Mouse (Mus musculus) neural tube, embryonic 12.5 days (tissue): ENCODE data around the gene Serpinf1. TPM values are rescaled to one million over a fixed set of nuclear protein-coding genes. Genes with fewer than 3 reads are reported as not detected.

ENCODE experiments used
- ATAC-seq: fragments of 200-750 bp; cut with Nextera tagmentation; 2 replicates; pipeline ENCODE4 v1.8.0; 2017; ENCODE audit warnings: low read depth, mild to moderate bottlenecking, moderate TSS enrichment, moderate library complexity; ENCODE audit not compliant: low FRiP score
- H3K27ac ChIP-seq: fragments of 300-500 bp; sonication (generic); 2 replicates; pipeline ENCODE4 v1.5.1; 2016
- H3K27me3 ChIP-seq: fragments of 300-500 bp; sonication (generic); replicated peaks from 2 replicates; pipeline ENCODE4 v1.6.1; 2016; ENCODE audit warnings: mild to moderate bottlenecking
- H3K36me3 ChIP-seq: fragments of 300-500 bp; sonication (generic); 2 replicates; pipeline ENCODE4 v1.6.1; 2016; ENCODE audit warnings: mild to moderate bottlenecking
- H3K4me1 ChIP-seq: fragments of 300-500 bp; sonication (generic); 2 replicates; pipeline ENCODE4 v1.6.1; 2016
- H3K4me2 ChIP-seq: fragments of 300-500 bp; sonication (generic); replicated peaks from 2 replicates; pipeline ENCODE4 v1.6.1; 2016; ENCODE audit warnings: mild to moderate bottlenecking
- H3K4me3 ChIP-seq: fragments of 300-500 bp; sonication (generic); 2 replicates; pipeline ENCODE4 v1.5.1; 2016
- H3K9ac ChIP-seq: fragments of 300-500 bp; sonication (generic); 2 replicates; pipeline ENCODE4 v1.6.1; 2016; ENCODE audit warnings: mild to moderate bottlenecking
- H3K9me3 ChIP-seq: fragments of 300-500 bp; sonication (generic); 2 replicates; pipeline ENCODE4 v1.6.1; 2016; ENCODE audit warnings: mild to moderate bottlenecking
- whole genome bisulfite sequencing: fragments of 180-500 bp; shearing (Covaris S2); methylation state at CpG from one replicate; pipeline ENCODE4 v1.1.7; 2016; 5-methylcytosine and 5-hydroxymethylcytosine counted together
- polyA plus RNA-seq: library from polyadenylated mRNA; unstranded; fragments of >200 nt; fragmentation: Nextera tagmentation; extraction: Ambion mirVana; gene quantifications from 2 replicates; pipeline ENCODE4 v1.2.1, GENCODE M21; 2016

Gene Serpinf1
- polyA plus RNA-seq: 72.8 and 73.2 TPM in 2 replicates

GRCm38 (mm10) chr11:75422013-75422792, at the start of gene Serpinf1:
Gene Serpinf1, minus strand, starts transcription at chr11:75422701.
- no peak for ATAC-seq
- peak within 1 kb of the TSS; percentile 48 for H3K4me2 ChIP-seq

GRCm38 (mm10) chr11:75470675-75471074, 48.2 kb upstream of the Serpinf1 start:
- Histone ChIP-seq H3K9me3 (no peaks in the 10 kb centered on the region), H3K4me2 (no peak overlapping the region), H3K36me3 (peaks cover 3% of the 10 kb centered on the region), H3K9ac (no peak overlapping the region), H3K4me1 (peaks cover 11% of the 10 kb centered on the region; the same call in 1 of the 2 replicates), H3K4me3 (no peak overlapping the region), H3K27ac (no peak overlapping the region), H3K27me3 (no peaks in the 10 kb centered on the region)
- 84% methylated on average over 3 of the region's 3 CpGs for WGBS
- ATAC-seq: no peak

More at GRCm38 (mm10) chr11:75422013-75422792, at the start of gene Serpinf1:
- peak within 1 kb of the TSS; percentile 42; the same call in 1 of the 2 replicates for H3K9ac ChIP-seq
- no peak within 1 kb of the TSS for H3K27ac ChIP-seq
- peak within 1 kb of the TSS; percentile 24 for H3K4me3 ChIP-seq
- H3K27me3 ChIP-seq: no peaks in the 10 kb centered on the region
- H3K36me3 ChIP-seq: no peaks in the 10 kb centered on the region
- WGBS: 49% methylated on average over 10 of the region's 10 CpGs
- H3K4me1 ChIP-seq: peaks cover 11% of the 10 kb centered on the region
- no peaks in the 10 kb centered on the region for H3K9me3 ChIP-seq

GRCm38 (mm10) chr11:75469261-75469660, 46.8 kb upstream of the Serpinf1 start:
- peaks cover 16% of the 10 kb centered on the region for H3K36me3 ChIP-seq
- no peak for ATAC-seq
- peaks cover 11% of the 10 kb centered on the region; the same call in 1 of the 2 replicates for H3K4me1 ChIP-seq
- no peak overlapping the region for H3K4me2 ChIP-seq
- no peaks in the 10 kb centered on the region for H3K27me3 ChIP-seq
- WGBS: 91% methylated on average over 4 of the region's 4 CpGs
- H3K9ac ChIP-seq: no peak overlapping the region
- H3K9me3 ChIP-seq: no peaks in the 10 kb centered on the region
- H3K4me3 ChIP-seq: no peak overlapping the region
- H3K27ac ChIP-seq: no peak overlapping the region

GRCm38 (mm10) chr11:75468410-75468809, 45.9 kb upstream of the Serpinf1 start:
- 75% methylated on average over 7 of the region's 7 CpGs for WGBS
- ATAC-seq: no peak
- peak overlapping the region; percentile 55; the same call in 1 of the 2 replicates for H3K9ac ChIP-seq
- peaks cover 11% of the 10 kb centered on the region; the same call in 1 of the 2 replicates for H3K4me1 ChIP-seq
- H3K27me3 ChIP-seq: no peaks in the 10 kb centered on the region
- H3K9me3 ChIP-seq: no peaks in the 10 kb centered on the region
- peaks cover 16% of the 10 kb centered on the region for H3K36me3 ChIP-seq
- peak overlapping the region; percentile 67 for H3K4me2 ChIP-seq
- H3K27ac ChIP-seq: no peak overlapping the region
- H3K4me3 ChIP-seq: peak overlapping the region; percentile 33

- peaks cover 16% of the 10 kb centered on the region for H3K4me1 ChIP-seq
These were observed 45.2 kb upstream of the Serpinf1 start for GRCm38 (mm10) chr11:75467512-75468215.

GRCm38 (mm10) chr11:75466731-75467505, 44.4 kb upstream of the Serpinf1 start:
- Histone ChIP-seq H3K27me3 (no peaks in the 10 kb centered on the region; the same call in 1 of the 2 replicates), H3K4me2 (no peak overlapping the region), H3K27ac (no peak overlapping the region), H3K9ac (no peak overlapping the region), H3K9me3 (no peaks in the 10 kb centered on the region), H3K36me3 (peaks cover 16% of the 10 kb centered on the region), H3K4me3 (no peak overlapping the region), H3K4me1 (peaks cover 23% of the 10 kb centered on the region)
- WGBS: 99% methylated on average over 4 of the region's 4 CpGs
- no peak for ATAC-seq

More at GRCm38 (mm10) chr11:75467512-75468215, 45.2 kb upstream of the Serpinf1 start:
- Histone ChIP-seq H3K27me3 (no peaks in the 10 kb centered on the region; the same call in 1 of the 2 replicates), H3K36me3 (peaks cover 16% of the 10 kb centered on the region), H3K4me3 (peak overlapping the region; percentile 33), H3K4me2 (peak overlapping the region; percentile 67), H3K9me3 (no peaks in the 10 kb centered on the region), H3K9ac (peak overlapping the region; percentile 55), H3K27ac (no peak overlapping the region)
- 0 out of 2 replicates have a peak, but pooled peaks have one; percentile 50 for ATAC-seq
- WGBS: 17% methylated on average over 19 of the region's 19 CpGs

GRCm38 (mm10) chr11:75465051-75465450, 42.5 kb upstream of the Serpinf1 start:
- Histone ChIP-seq H3K27me3 (no peaks in the 10 kb centered on the region; the same call in 1 of the 2 replicates), H3K4me3 (no peak overlapping the region), H3K9me3 (no peaks in the 10 kb centered on the region), H3K36me3 (peaks cover 16% of the 10 kb centered on the region), H3K27ac (no peak overlapping the region), H3K9ac (no peak overlapping the region), H3K4me1 (peaks cover 28% of the 10 kb centered on the region), H3K4me2 (no peak overlapping the region)
- ATAC-seq: no peak
- 74% methylated on average over 6 of the region's 6 CpGs for WGBS

- Histone ChIP-seq H3K9me3 (no peaks in the 10 kb centered on the region), H3K27me3 (no peaks in the 10 kb centered on the region; the same call in 1 of the 2 replicates), H3K27ac (no peak overlapping the region), H3K4me2 (no peak overlapping the region), H3K4me1 (peaks cover 34% of the 10 kb centered on the region), H3K36me3 (peaks cover 16% of the 10 kb centered on the region), H3K9ac (no peak overlapping the region), H3K4me3 (no peak overlapping the region)
- WGBS: 92% methylated on average over 6 of the region's 6 CpGs
- ATAC-seq: no peak
These were observed 41.9 kb upstream of the Serpinf1 start for GRCm38 (mm10) chr11:75464417-75464816.

GRCm38 (mm10) chr11:75463624-75464023, 41.1 kb upstream of the Serpinf1 start:
- peaks cover 16% of the 10 kb centered on the region for H3K36me3 ChIP-seq
- peaks cover 34% of the 10 kb centered on the region for H3K4me1 ChIP-seq
- H3K27me3 ChIP-seq: no peaks in the 10 kb centered on the region; the same call in 1 of the 2 replicates
- no peak for ATAC-seq
- no peak overlapping the region for H3K4me3 ChIP-seq
- no peak overlapping the region for H3K27ac ChIP-seq
- 75% methylated on average over 4 of the region's 4 CpGs for WGBS
- H3K9me3 ChIP-seq: no peaks in the 10 kb centered on the region
- no peak overlapping the region for H3K9ac ChIP-seq
- H3K4me2 ChIP-seq: no peak overlapping the region

GRCm38 (mm10) chr11:75462865-75463336, 40.4 kb upstream of the Serpinf1 start:
- Histone ChIP-seq H3K36me3 (peaks cover 16% of the 10 kb centered on the region), H3K27ac (no peak overlapping the region), H3K4me2 (peak overlapping the region; percentile 98), H3K27me3 (no peaks in the 10 kb centered on the region; the same call in 1 of the 2 replicates), H3K4me1 (peaks cover 30% of the 10 kb centered on the region), H3K9ac (peak overlapping the region; percentile 76; the same call in 1 of the 2 replicates), H3K9me3 (no peaks in the 10 kb centered on the region), H3K4me3 (no peak overlapping the region)
- ATAC-seq: no peak
- WGBS: 5% methylated on average over 9 of the region's 9 CpGs

GRCm38 (mm10) chr11:75462253-75462783, 39.8 kb upstream of the Serpinf1 start:
- 6% methylated on average over 16 of the region's 16 CpGs for WGBS
- no peak overlapping the region for H3K27ac ChIP-seq

More at GRCm38 (mm10) chr11:75462253-75462783, 39.8 kb upstream of the Serpinf1 start:
- peaks cover 24% of the 10 kb centered on the region for H3K4me1 ChIP-seq
- peak overlapping the region; percentile 76 for H3K9ac ChIP-seq
- no peaks in the 10 kb centered on the region; the same call in 1 of the 2 replicates for H3K27me3 ChIP-seq
- H3K36me3 ChIP-seq: peaks cover 16% of the 10 kb centered on the region
- no peaks in the 10 kb centered on the region for H3K9me3 ChIP-seq
- no peak for ATAC-seq
- peak overlapping the region; percentile 98 for H3K4me2 ChIP-seq
- peak overlapping the region; percentile 63 for H3K4me3 ChIP-seq
